Mouse (Mus musculus) G1E (cell line): ENCODE measurements around the gene Lbr. TPM values are rescaled to one million over a fixed set of nuclear protein-coding genes. Genes with fewer than 3 reads are reported as not detected.

ENCODE experiments used
- ATAC-seq: 2 replicates; pipeline ENCODE4 v1.8.0; 2016; ENCODE audit warnings: mild to moderate bottlenecking; ENCODE audit not compliant: insufficient number of reproducible peaks, poor library complexity, low FRiP score, severe bottlenecking; ENCODE audit errors: extremely low read depth
- DNase-seq: peaks from one replicate; pipeline ENCODE4 v3.0.0; 2012; ENCODE audit warnings: low spot score
- H3K27me3 ChIP-seq: 2 replicates; pipeline ENCODE4 v1.6.1; 2012; ENCODE audit warnings: mild to moderate bottlenecking, low read length, inconsistent platforms; ENCODE audit not compliant: insufficient read depth
- H3K36me3 ChIP-seq: replicated peaks from 2 replicates; pipeline ENCODE3; 2012; ENCODE audit warnings: mild to moderate bottlenecking, inconsistent platforms
- H3K4me1 ChIP-seq: 2 replicates; pipeline ENCODE4 v1.6.1; 2012; ENCODE audit warnings: low read depth, low read length, inconsistent platforms, mixed read lengths; ENCODE audit not compliant: insufficient read depth
- H3K4me3 ChIP-seq: 2 replicates; pipeline ENCODE4 v1.5.1; 2012; ENCODE audit warnings: low read depth, mild to moderate bottlenecking, inconsistent platforms, low read length, moderate library complexity, mixed read lengths
- H3K9me3 ChIP-seq: replicated peaks from 2 replicates; pipeline ENCODE4 v1.6.1; 2012; ENCODE audit warnings: inconsistent platforms
- CTCF ChIP-seq: IDR thresholded peaks from 2 replicates; pipeline ENCODE4 v1.5.1; 2012; ENCODE audit warnings: low read depth, low read length, inconsistent platforms, mixed read lengths
- GATA1 ChIP-seq: IDR thresholded peaks from 2 replicates; pipeline ENCODE4 v1.6.1; 2012; ENCODE audit warnings: borderline replicate concordance, low read length, inconsistent platforms, mixed read lengths
- GATA2 ChIP-seq: IDR thresholded peaks from 2 replicates; pipeline ENCODE4 v1.6.1; 2012; ENCODE audit warnings: low read depth, low read length, inconsistent platforms, borderline replicate concordance
- POLR2AphosphoS5 ChIP-seq: IDR thresholded peaks from 2 replicates; pipeline ENCODE4 v1.6.1; 2012; ENCODE audit warnings: low read depth, low read length, inconsistent platforms; ENCODE audit not compliant: insufficient replicate concordance
- TAL1 ChIP-seq: conservative IDR thresholded peaks from 2 replicates; pipeline ENCODE4 v1.6.1; 2012; ENCODE audit warnings: low read depth, low read length, inconsistent platforms, mixed read lengths
- polyA plus RNA-seq: library from polyadenylated mRNA; stranded (reverse); fragments of >175 nt; gene quantifications from 2 replicates; pipeline ENCODE4 v1.2.3, GENCODE M21; 2012
- total RNA-seq, 2 experiments: library from RNA; stranded (forward) in 1 of 2; stranded (reverse) in 1 of 2; fragments of 200-1000 nt in 1 of 2; fragments of >200 nt in 1 of 2; fragmentation: Nextera tagmentation in 1 of 2; gene quantifications; 2 replicates each; pipeline ENCODE4 v1.2.3; 2014 to 2017

Gene Lbr
- total and polyA plus RNA-seq, 3 experiments, result 85.4 to 265 (median 239) TPM

GRCm38 (mm10) chr1:181863431-181863830 is 20.6 kb upstream of the Lbr start:
- H3K4me1 ChIP-seq, result peaks cover 85% of the 10 kb centered on the region
- DNase-seq, result no peak
- no peak for ATAC-seq
- H3K36me3 ChIP-seq, result no peaks in the 10 kb centered on the region
- TF ChIP-seq GATA1 (no peak), CTCF (no peak), POLR2AphosphoS5 (no peak), GATA2 (no peak), TAL1 (no peak)
- no peak overlapping the region for H3K4me3 ChIP-seq
- H3K9me3 ChIP-seq, result no peaks in the 10 kb centered on the region
- no peaks in the 10 kb centered on the region for H3K27me3 ChIP-seq

- TF ChIP-seq GATA1 (no peak), GATA2 (no peak), POLR2AphosphoS5 (no peak), CTCF (no peak), TAL1 (no peak)
- H3K4me3 ChIP-seq, result no peak overlapping the region
- no peaks in the 10 kb centered on the region for H3K36me3 ChIP-seq
- H3K4me1 ChIP-seq, result peaks cover 86% of the 10 kb centered on the region
- ATAC-seq, result no peak
- no peaks in the 10 kb centered on the region for H3K9me3 ChIP-seq
- no peak for DNase-seq
- H3K27me3 ChIP-seq, result no peaks in the 10 kb centered on the region
Measured at GRCm38 (mm10) chr1:181862676-181863374, 20.0 kb upstream of the Lbr start.

DNA sequence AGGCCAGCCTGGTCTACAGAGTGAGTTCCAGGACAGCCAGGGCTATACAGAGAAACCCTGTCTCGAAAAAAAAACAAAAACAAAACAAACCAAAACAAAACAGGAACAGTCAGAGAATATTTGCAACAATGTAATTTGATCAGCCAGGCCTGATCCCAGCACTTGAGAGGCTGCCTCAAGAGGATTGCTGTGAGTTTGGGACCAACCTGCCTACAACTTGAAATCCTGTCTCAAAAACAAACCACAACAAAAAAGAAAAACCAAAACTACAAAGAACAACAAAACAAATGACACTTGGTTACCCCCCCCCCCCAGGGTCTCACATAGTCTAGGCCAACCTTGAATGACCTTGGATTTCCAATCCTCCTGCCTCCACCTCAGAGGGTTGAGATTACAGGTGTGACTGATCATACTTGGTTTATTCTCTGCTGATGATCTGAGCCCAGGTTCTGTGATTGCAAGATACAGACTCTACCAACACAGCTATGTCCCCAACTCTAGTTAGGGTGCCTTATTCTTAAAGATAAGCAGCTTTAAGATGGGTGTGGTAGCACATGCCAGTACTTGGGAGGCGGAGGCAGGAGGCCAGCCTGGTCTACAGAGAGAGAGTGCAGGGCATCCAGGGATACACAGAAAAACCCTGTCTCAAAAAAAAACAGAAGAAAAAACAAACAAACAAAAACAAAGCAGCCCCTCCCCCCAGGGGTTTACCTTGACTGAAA is 18.5 kb upstream of the Lbr start:
- H3K36me3 ChIP-seq, result no peaks in the 10 kb centered on the region
- peak; percentile 71 for TF ChIP-seq TAL1
- no peak for TF ChIP-seq CTCF
- ATAC-seq (peak; percentile 72), DNase-seq (no peak)
- H3K4me3 ChIP-seq, result peak overlapping the region; percentile 48; the same call in 1 of the 2 replicates
- peaks cover 74% of the 10 kb centered on the region for H3K4me1 ChIP-seq
- H3K9me3 ChIP-seq, result peaks cover 3% of the 10 kb centered on the region
- H3K27me3 ChIP-seq, result no peaks in the 10 kb centered on the region

- no peak for TF ChIP-seq GATA2
- TF ChIP-seq TAL1, result 0 out of 2 replicates have a peak, but pooled peaks have one; percentile 14
- H3K9me3 ChIP-seq, result peaks cover 3% of the 10 kb centered on the region
- DNase-seq (peak; percentile 78), ATAC-seq (peak; percentile 90)
- H3K27me3 ChIP-seq, result no peaks in the 10 kb centered on the region
- H3K36me3 ChIP-seq, result no peaks in the 10 kb centered on the region
- H3K4me3 ChIP-seq, result peak overlapping the region; percentile 48; the same call in 1 of the 2 replicates
- H3K4me1 ChIP-seq, result peaks cover 67% of the 10 kb centered on the region
Measured at GRCm38 (mm10) chr1:181860659-181861058, 17.8 kb upstream of the Lbr start.

DNA sequence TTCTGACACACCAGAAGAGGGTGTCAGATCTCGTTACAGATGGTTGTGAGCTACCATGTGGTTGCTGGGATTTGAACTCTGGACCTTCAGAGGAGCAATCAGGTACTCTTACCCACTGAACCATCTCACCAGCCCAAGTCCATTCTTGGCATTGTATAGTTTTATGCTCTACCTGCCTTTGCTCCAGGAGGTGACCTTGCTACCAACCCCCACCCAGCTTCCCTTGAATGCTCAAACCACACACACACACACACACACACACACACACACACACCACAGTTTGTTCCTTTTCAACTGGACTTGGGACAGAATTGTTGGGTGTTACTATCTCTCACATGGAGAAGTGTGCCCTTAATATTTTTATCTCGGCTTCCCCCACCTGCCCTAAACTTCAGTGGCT is 13.5 kb upstream of the Lbr start:
- peaks cover 15% of the 10 kb centered on the region; the same call in 1 of the 2 replicates for H3K27me3 ChIP-seq
- TF ChIP-seq TAL1 (no peak), CTCF (no peak), GATA2 (no peak), POLR2AphosphoS5 (no peak), GATA1 (no peak)
- no peaks in the 10 kb centered on the region for H3K36me3 ChIP-seq
- H3K4me3 ChIP-seq, result no peak overlapping the region
- H3K9me3 ChIP-seq, result peaks cover 3% of the 10 kb centered on the region
- DNase-seq, result no peak
- H3K4me1 ChIP-seq, result peaks cover 37% of the 10 kb centered on the region
- no peak for ATAC-seq

GRCm38 (mm10) chr1:181854829-181855228 is 12.0 kb upstream of the Lbr start:
- H3K36me3 ChIP-seq, result no peaks in the 10 kb centered on the region
- ATAC-seq, result no peak
- no peak for DNase-seq
- no peak overlapping the region for H3K4me3 ChIP-seq
- TF ChIP-seq GATA2 (no peak), CTCF (no peak), TAL1 (no peak), GATA1 (no peak), POLR2AphosphoS5 (no peak)
- H3K27me3 ChIP-seq, result peaks cover 17% of the 10 kb centered on the region; the same call in 1 of the 2 replicates
- H3K4me1 ChIP-seq, result peaks cover 26% of the 10 kb centered on the region
- peaks cover 3% of the 10 kb centered on the region for H3K9me3 ChIP-seq
